Mouse (Mus musculus) A20 (cell line): ENCODE data around the gene Slc1a2.

Source experiments
- DNase-seq: peaks from one replicate; pipeline ENCODE4 v3.0.0-alpha.2; 2011; ENCODE audit warnings: low read depth, low spot score

Gene Slc1a2

GRCm38 (mm10) chr2:102658163-102658660 is at the start of gene Slc1a2:
Gene Slc1a2 (plus strand): TSS chr2:102658659.
- no peak for DNase-seq

GRCm38 (mm10) chr2:102610485-102610884 is 48.0 kb upstream of the Slc1a2 start:
- no peak for DNase-seq

GRCm38 (mm10) chr2:102616637-102617036 is 41.8 kb upstream of the Slc1a2 start:
- no peak for DNase-seq

- no peak for DNase-seq
These were observed 37.6 kb upstream of the Slc1a2 start for GRCm38 (mm10) chr2:102620744-102621429.

- DNase-seq, result no peak
These were observed 36.3 kb upstream of the Slc1a2 start for GRCm38 (mm10) chr2:102622176-102622575.

- no peak for DNase-seq
These were observed 35.5 kb upstream of the Slc1a2 start for GRCm38 (mm10) chr2:102622943-102623342.

- no peak for DNase-seq
These were observed 33.9 kb upstream of the Slc1a2 start for GRCm38 (mm10) chr2:102624538-102624937.

- no peak for DNase-seq
These were observed 26.1 kb upstream of the Slc1a2 start for GRCm38 (mm10) chr2:102632361-102632760.

GRCm38 (mm10) chr2:102634010-102634409 is 24.4 kb upstream of the Slc1a2 start:
- DNase-seq, result no peak

- DNase-seq, result no peak
These were observed 22.9 kb upstream of the Slc1a2 start for GRCm38 (mm10) chr2:102635523-102636060.

- no peak for DNase-seq
These were observed 22.3 kb upstream of the Slc1a2 start for GRCm38 (mm10) chr2:102636116-102636600.

- peak; percentile 64 for DNase-seq
These were observed 20.3 kb upstream of the Slc1a2 start for GRCm38 (mm10) chr2:102638140-102638539.

GRCm38 (mm10) chr2:102638690-102639089 is 19.8 kb upstream of the Slc1a2 start:
- DNase-seq, result no peak

GRCm38 (mm10) chr2:102648845-102649500 is 9.5 kb upstream of the Slc1a2 start:
- DNase-seq, result no peak

GRCm38 (mm10) chr2:102650322-102650721 is 8.1 kb upstream of the Slc1a2 start:
- no peak for DNase-seq

GRCm38 (mm10) chr2:102655966-102656725 is 2.3 kb upstream of the Slc1a2 start:
- no peak for DNase-seq

GRCm38 (mm10) chr2:102657726-102658125 is 733 bp upstream of the Slc1a2 start:
- no peak for DNase-seq

- no peak for DNase-seq
These were observed 432 bp downstream of the Slc1a2 start for GRCm38 (mm10) chr2:102658661-102659520.

- DNase-seq, result no peak
These were observed 1.0 kb downstream of the Slc1a2 start for GRCm38 (mm10) chr2:102659521-102659830.

- no peak for DNase-seq
These were observed 2.6 kb downstream of the Slc1a2 start for GRCm38 (mm10) chr2:102661052-102661451.

GRCm38 (mm10) chr2:102662911-102663310 is 4.5 kb downstream of the Slc1a2 start:
- DNase-seq, result no peak
